Mouse (Mus musculus): Measurements from ENCODE around the gene Plxnb2. TPM values are rescaled to one million over a fixed set of nuclear protein-coding genes. Genes with fewer than 3 reads are reported as not detected.

Gene Plxnb2
- total and polyA plus RNA-seq, 3 experiments, result 1.8 to 15.5 (median 9.9) TPM

DNA sequence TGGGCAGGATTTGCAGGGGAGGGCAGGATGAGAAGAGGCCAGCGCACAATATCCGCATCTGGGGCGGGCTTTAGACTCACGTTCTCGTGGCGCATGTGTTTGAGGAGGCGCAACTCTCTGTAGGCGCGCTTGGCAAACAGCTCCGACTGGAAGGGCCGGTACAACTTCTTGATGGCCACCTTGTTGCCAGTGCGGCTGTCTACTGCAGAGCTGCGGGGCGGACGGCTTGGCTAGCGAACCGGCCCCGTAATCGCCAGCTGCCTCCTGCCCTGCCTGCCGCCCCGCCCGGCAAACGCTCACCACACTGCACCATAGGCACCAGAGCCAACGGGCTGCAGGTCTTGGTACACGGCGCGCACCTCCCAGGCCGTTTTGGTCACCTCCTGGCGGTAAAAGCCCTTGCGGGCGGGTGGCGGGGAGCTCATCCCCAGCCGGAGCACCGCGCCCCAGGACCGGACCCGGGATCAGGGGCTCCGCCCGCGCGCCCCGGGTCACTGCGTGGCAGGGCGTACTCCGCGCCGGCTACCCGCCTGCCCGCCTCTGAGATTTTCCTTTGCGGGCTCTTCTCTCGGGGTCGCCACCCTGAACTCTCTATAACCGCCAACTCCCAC, 40.4 kb downstream of the Plxnb2 start:
- Histone ChIP-seq H3K36me3 (replicated peaks) (no peaks in the 10 kb centered on the region), H3K4me3 (ENCODE audit: low read depth, low read length) (no peak overlapping the region), H3K27me3 (ENCODE audit: insufficient read depth, low read length) (peaks cover 72% of the 10 kb centered on the region), H3K4me1 (ENCODE audit: insufficient read depth, low read depth, low read length) (0 out of 2 replicates have a peak, but pooled peaks cover 2% of the 10 kb centered on the region), H3K9me3 (replicated peaks) (no peaks in the 10 kb centered on the region)
- ATAC-seq (ENCODE audit: extremely low read depth, insufficient number of reproducible peaks, low FRiP score, poor library complexity, severe bottlenecking) (no peak), DNase-seq (ENCODE audit: low spot score) (no peak)
- TF ChIP-seq GATA2 (IDR thresholded peaks at IDR 0.05; ENCODE audit: borderline replicate concordance, low read depth, low read length) (no peak), POLR2AphosphoS5 (IDR thresholded peaks at IDR 0.05; ENCODE audit: insufficient replicate concordance, low read depth, low read length) (no peak), GATA1 (IDR thresholded peaks at IDR 0.05; ENCODE audit: borderline replicate concordance, low read length) (no peak), CTCF (IDR thresholded peaks at IDR 0.05; ENCODE audit: low read depth, low read length) (no peak), TAL1 (conservative IDR thresholded peaks at IDR 0.05; ENCODE audit: low read depth, low read length) (no peak)

DNA sequence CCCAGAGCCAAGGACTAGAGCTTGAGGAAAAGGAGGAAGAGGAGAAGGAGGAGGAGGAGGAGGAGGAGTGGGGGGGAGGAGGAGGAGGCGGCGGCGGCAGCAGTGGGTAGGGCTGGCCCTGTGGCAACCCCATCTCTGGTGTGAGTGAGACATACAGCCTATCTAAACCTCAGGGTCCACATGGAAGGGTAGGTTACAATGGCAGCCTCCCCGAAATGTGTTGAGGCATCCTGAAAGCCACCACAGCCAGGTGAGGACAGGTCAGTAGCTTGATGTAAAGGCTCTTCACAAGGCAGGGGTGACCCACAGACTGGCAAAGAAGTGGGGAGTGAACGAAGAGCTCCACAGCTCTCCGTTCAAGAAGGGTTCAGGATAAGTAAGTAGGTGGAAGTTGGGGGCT, 42.1 kb downstream of the Plxnb2 start:
- no peak for TF ChIP-seq POLR2AphosphoS5 (IDR thresholded peaks at IDR 0.05; ENCODE audit: insufficient replicate concordance, low read depth, low read length)
- no peak for TF ChIP-seq GATA1 (IDR thresholded peaks at IDR 0.05; ENCODE audit: borderline replicate concordance, low read length)
- no peak for TF ChIP-seq CTCF (IDR thresholded peaks at IDR 0.05; ENCODE audit: low read depth, low read length)
- no peak for TF ChIP-seq TAL1 (conservative IDR thresholded peaks at IDR 0.05; ENCODE audit: low read depth, low read length)
- no peak for TF ChIP-seq GATA2 (IDR thresholded peaks at IDR 0.05; ENCODE audit: borderline replicate concordance, low read depth, low read length)
- ATAC-seq (ENCODE audit: extremely low read depth, insufficient number of reproducible peaks, low FRiP score, poor library complexity, severe bottlenecking), result no peak

DNA sequence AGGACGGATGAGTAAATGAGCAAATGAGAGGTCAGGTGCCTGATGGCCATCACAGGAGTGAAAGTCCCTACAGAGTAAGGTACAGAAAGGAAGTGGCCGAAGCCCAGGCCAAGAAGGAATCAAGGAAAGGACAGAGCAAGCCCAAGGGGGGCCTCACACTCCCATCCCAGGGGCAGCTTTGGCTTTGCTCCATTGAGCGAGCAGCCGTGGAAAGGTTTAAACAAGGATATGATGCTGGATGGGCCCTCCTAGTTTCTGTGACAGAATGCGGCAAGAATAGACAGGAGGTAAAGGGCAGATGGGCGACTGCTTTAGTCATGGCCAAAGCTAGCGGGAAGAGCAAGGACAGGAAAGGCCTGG, 42.6 kb downstream of the Plxnb2 start:
- H3K4me1 ChIP-seq (ENCODE audit: insufficient read depth, low read depth, low read length), result 0 out of 2 replicates have a peak, but pooled peaks cover 2% of the 10 kb centered on the region
- peaks cover 66% of the 10 kb centered on the region for H3K27me3 ChIP-seq (ENCODE audit: insufficient read depth, low read length)
- H3K4me3 ChIP-seq (ENCODE audit: low read depth, low read length), result no peak overlapping the region
- no peaks in the 10 kb centered on the region for H3K9me3 ChIP-seq (replicated peaks)
- TF ChIP-seq CTCF (IDR thresholded peaks at IDR 0.05; ENCODE audit: low read depth, low read length) (no peak), POLR2AphosphoS5 (IDR thresholded peaks at IDR 0.05; ENCODE audit: insufficient replicate concordance, low read depth, low read length) (no peak), GATA1 (IDR thresholded peaks at IDR 0.05; ENCODE audit: borderline replicate concordance, low read length) (no peak), GATA2 (IDR thresholded peaks at IDR 0.05; ENCODE audit: borderline replicate concordance, low read depth, low read length) (no peak), TAL1 (conservative IDR thresholded peaks at IDR 0.05; ENCODE audit: low read depth, low read length) (no peak)
- no peaks in the 10 kb centered on the region for H3K36me3 ChIP-seq (replicated peaks)
- ATAC-seq (ENCODE audit: extremely low read depth, insufficient number of reproducible peaks, low FRiP score, poor library complexity, severe bottlenecking) (no peak), DNase-seq (ENCODE audit: low spot score) (no peak)

More for the DNA sequence above, 42.1 kb downstream of the Plxnb2 start:
- Histone ChIP-seq H3K4me1 (ENCODE audit: insufficient read depth, low read depth, low read length) (0 out of 2 replicates have a peak, but pooled peaks cover 2% of the 10 kb centered on the region), H3K27me3 (ENCODE audit: insufficient read depth, low read length) (peaks cover 69% of the 10 kb centered on the region), H3K4me3 (ENCODE audit: low read depth, low read length) (no peak overlapping the region), H3K36me3 (replicated peaks) (no peaks in the 10 kb centered on the region), H3K9me3 (replicated peaks) (no peaks in the 10 kb centered on the region)
- DNase-seq (ENCODE audit: low spot score), result no peak

DNA sequence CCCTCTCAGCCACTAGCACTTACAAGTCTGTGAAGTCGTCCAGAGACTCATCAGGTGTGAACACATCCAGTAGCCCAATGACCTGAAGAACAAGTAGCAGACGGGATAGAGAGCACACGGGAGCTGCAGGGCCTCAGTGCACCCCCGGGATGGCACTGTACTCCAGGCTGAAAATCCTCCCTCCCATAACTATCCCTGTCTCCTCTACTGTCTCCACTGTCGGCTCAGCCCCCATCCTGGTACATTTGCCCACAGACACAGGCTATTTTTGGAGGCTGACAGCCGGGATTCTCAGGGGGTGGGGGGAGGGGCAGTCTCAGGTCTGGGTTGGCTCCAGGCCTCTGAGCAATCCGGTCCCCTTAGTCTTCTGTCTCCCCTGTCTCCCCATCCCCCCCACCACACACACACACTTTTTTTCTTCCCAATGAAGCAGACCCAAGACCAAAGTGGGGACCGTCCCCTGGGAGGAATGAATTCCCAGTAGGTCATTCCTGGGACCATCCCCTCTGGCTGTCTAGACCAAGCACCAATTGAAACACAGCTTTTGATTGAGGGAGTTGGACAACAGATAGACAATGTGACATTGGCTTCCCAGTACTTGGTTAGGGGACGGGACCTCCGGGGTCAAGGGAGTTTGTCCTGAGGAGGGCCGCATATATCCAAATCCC, 43.1 kb downstream of the Plxnb2 start:
- ATAC-seq (ENCODE audit: extremely low read depth, insufficient number of reproducible peaks, low FRiP score, poor library complexity, severe bottlenecking) (no peak), DNase-seq (ENCODE audit: low spot score) (no peak)
- TF ChIP-seq POLR2AphosphoS5 (IDR thresholded peaks at IDR 0.05; ENCODE audit: insufficient replicate concordance, low read depth, low read length) (no peak), TAL1 (conservative IDR thresholded peaks at IDR 0.05; ENCODE audit: low read depth, low read length) (no peak), GATA2 (IDR thresholded peaks at IDR 0.05; ENCODE audit: borderline replicate concordance, low read depth, low read length) (no peak), CTCF (IDR thresholded peaks at IDR 0.05; ENCODE audit: low read depth, low read length) (no peak), GATA1 (IDR thresholded peaks at IDR 0.05; ENCODE audit: borderline replicate concordance, low read length) (no peak)
- Histone ChIP-seq H3K27me3 (ENCODE audit: insufficient read depth, low read length) (peaks cover 61% of the 10 kb centered on the region), H3K36me3 (replicated peaks) (peaks cover under 1% of the 10 kb centered on the region), H3K4me1 (ENCODE audit: insufficient read depth, low read depth, low read length) (no peaks in the 10 kb centered on the region), H3K9me3 (replicated peaks) (no peaks in the 10 kb centered on the region), H3K4me3 (ENCODE audit: low read depth, low read length) (no peak overlapping the region)

DNA sequence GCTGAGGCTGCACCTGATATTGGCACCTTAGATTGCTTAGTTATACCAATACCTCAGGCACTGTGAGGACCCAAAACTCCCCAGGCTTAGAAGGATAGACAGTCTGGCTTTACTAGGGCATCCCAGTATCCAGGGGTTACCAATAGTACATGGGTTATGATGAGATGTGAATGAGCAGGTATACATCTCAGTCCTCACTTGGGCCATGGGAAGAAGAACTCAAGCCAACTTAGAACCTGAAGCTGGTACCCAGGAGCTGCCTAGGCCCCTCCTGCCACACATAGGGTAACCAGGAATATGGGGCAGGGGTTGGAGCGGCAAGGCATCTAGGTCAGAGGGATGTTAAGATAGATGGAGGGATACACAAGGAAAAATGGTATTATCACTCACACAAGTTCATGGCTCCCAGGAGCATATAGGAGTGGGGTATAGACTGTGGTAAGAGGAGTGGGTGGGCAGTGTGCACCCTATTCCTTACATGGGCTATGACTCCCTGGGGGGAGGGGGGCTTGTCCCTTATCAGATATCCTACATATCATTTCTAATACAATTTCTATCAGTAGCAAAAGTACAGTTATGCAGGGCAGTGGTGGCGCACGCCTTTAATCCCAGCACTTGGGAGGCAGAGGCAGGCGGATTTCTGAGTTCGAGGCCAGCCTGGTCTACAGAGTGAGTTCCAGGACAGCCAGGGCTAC, 44.0 kb downstream of the Plxnb2 start:
- H3K36me3 ChIP-seq (replicated peaks), result peaks cover 7% of the 10 kb centered on the region
- H3K4me3 ChIP-seq (ENCODE audit: low read depth, low read length), result no peak overlapping the region
- H3K4me1 ChIP-seq (ENCODE audit: insufficient read depth, low read depth, low read length), result peaks cover 1% of the 10 kb centered on the region
- no peak for DNase-seq (ENCODE audit: low spot score)
- H3K27me3 ChIP-seq (ENCODE audit: insufficient read depth, low read length), result peaks cover 54% of the 10 kb centered on the region
- H3K9me3 ChIP-seq (replicated peaks), result no peaks in the 10 kb centered on the region
- ATAC-seq (ENCODE audit: extremely low read depth, insufficient number of reproducible peaks, low FRiP score, poor library complexity, severe bottlenecking), result no peak
- TF ChIP-seq TAL1 (conservative IDR thresholded peaks at IDR 0.05; ENCODE audit: low read depth, low read length) (no peak), CTCF (IDR thresholded peaks at IDR 0.05; ENCODE audit: low read depth, low read length) (no peak), POLR2AphosphoS5 (IDR thresholded peaks at IDR 0.05; ENCODE audit: insufficient replicate concordance, low read depth, low read length) (no peak), GATA2 (IDR thresholded peaks at IDR 0.05; ENCODE audit: borderline replicate concordance, low read depth, low read length) (no peak), GATA1 (IDR thresholded peaks at IDR 0.05; ENCODE audit: borderline replicate concordance, low read length) (no peak)

DNA sequence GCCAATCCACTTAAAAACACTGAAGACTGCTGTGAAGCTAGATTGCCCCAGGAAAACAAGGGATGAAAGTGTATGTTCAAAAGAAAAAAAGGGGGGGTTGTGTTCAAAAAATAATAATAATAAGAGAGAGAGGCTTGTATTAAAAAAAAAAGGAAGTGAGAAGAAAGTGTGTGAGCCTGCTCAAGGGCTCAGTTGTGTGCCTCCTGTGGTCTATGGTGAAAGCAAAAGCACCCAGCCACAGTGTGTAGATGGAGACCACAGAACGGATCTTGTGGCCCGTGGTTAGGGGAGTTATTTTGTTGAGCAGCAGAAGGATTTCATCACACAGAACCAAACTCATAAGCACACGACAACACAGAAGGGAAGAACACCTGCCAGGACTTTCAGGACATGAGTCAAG, 49.3 kb downstream of the Plxnb2 start:
- H3K4me3 ChIP-seq (ENCODE audit: low read depth, low read length), result no peak overlapping the region
- no peak for TF ChIP-seq GATA2 (IDR thresholded peaks at IDR 0.05; ENCODE audit: borderline replicate concordance, low read depth, low read length)
- TF ChIP-seq GATA1 (IDR thresholded peaks at IDR 0.05; ENCODE audit: borderline replicate concordance, low read length), result no peak
- TF ChIP-seq TAL1 (conservative IDR thresholded peaks at IDR 0.05; ENCODE audit: low read depth, low read length), result no peak
- TF ChIP-seq POLR2AphosphoS5 (IDR thresholded peaks at IDR 0.05; ENCODE audit: insufficient replicate concordance, low read depth, low read length), result no peak
- no peak for TF ChIP-seq CTCF (IDR thresholded peaks at IDR 0.05; ENCODE audit: low read depth, low read length)
- peaks cover 42% of the 10 kb centered on the region for H3K4me1 ChIP-seq (ENCODE audit: insufficient read depth, low read depth, low read length)
- no peaks in the 10 kb centered on the region for H3K9me3 ChIP-seq (replicated peaks)
- H3K36me3 ChIP-seq (replicated peaks), result peaks cover 22% of the 10 kb centered on the region
- ATAC-seq (ENCODE audit: extremely low read depth, insufficient number of reproducible peaks, low FRiP score, poor library complexity, severe bottlenecking) (no peak), DNase-seq (ENCODE audit: low spot score) (no peak)
- H3K27me3 ChIP-seq (ENCODE audit: insufficient read depth, low read length), result peaks cover 12% of the 10 kb centered on the region; the same call in 1 of the 2 replicates
